Mouse (Mus musculus) forebrain, embryonic 12.5 days (tissue): ENCODE data around the gene Ulk4. TPM values are rescaled to one million over a fixed set of nuclear protein-coding genes. Genes with fewer than 3 reads are reported as not detected.

Experiments
- ATAC-seq: fragments of 200-750 bp; cut with Nextera tagmentation; 2 replicates; pipeline ENCODE4 v1.8.0; 2017; ENCODE audit warnings: moderate TSS enrichment; ENCODE audit not compliant: low FRiP score
- H3K27ac ChIP-seq: fragments of 300-500 bp; sonication (generic); 2 replicates; pipeline ENCODE4 v1.5.1; 2016; ENCODE audit warnings: mild to moderate bottlenecking
- H3K27me3 ChIP-seq: fragments of 300-500 bp; sonication (generic); 2 replicates; pipeline ENCODE4 v1.6.1; 2016; ENCODE audit warnings: mild to moderate bottlenecking
- H3K36me3 ChIP-seq: fragments of 300-500 bp; sonication (generic); replicated peaks from 2 replicates; pipeline ENCODE4 v1.6.1; 2016; ENCODE audit warnings: mild to moderate bottlenecking
- H3K4me1 ChIP-seq: fragments of 300-500 bp; sonication (generic); 2 replicates; pipeline ENCODE4 v1.6.1; 2016
- H3K4me2 ChIP-seq: fragments of 300-500 bp; sonication (generic); 2 replicates; pipeline ENCODE4 v1.6.1; 2016; ENCODE audit warnings: mild to moderate bottlenecking, moderate library complexity
- H3K4me3 ChIP-seq: fragments of 300-500 bp; sonication (generic); replicated peaks from 2 replicates; pipeline ENCODE4 v1.5.1; 2016; ENCODE audit warnings: mild to moderate bottlenecking
- H3K9ac ChIP-seq: fragments of 300-500 bp; sonication (generic); 2 replicates; pipeline ENCODE4 v1.6.1; 2016; ENCODE audit warnings: mild to moderate bottlenecking
- H3K9me3 ChIP-seq: fragments of 300-500 bp; sonication (generic); 2 replicates; pipeline ENCODE4 v1.6.1; 2016
- WGBS: fragments of 180-500 bp; shearing (Covaris S2); methylation state at CpG from one replicate; pipeline ENCODE4 v1.1.7; 2016; 5-methylcytosine and 5-hydroxymethylcytosine counted together
- polyA plus RNA-seq: library from polyadenylated mRNA; unstranded; fragments of >200 nt; fragmentation: Nextera tagmentation; extraction: Ambion mirVana; gene quantifications from 2 replicates; pipeline ENCODE4 v1.2.1, GENCODE M21; 2016

The Ulk4 gene
- polyA plus RNA-seq, 1 experiment from 2014 or later, result 179 TPM

- Histone ChIP-seq H3K4me3 (no peak overlapping the region), H3K4me2 (no peak overlapping the region), H3K9me3 (no peaks in the 10 kb centered on the region), H3K36me3 (no peaks in the 10 kb centered on the region), H3K4me1 (peaks cover 38% of the 10 kb centered on the region), H3K27me3 (no peaks in the 10 kb centered on the region), H3K9ac (no peak overlapping the region), H3K27ac (no peak overlapping the region)
- ATAC-seq, result no peak
- 88% methylated on average over 10 of the region's 10 CpGs for WGBS
Measured at GRCm38 (mm10) chr9:121080413-121080812, 196.6 kb downstream of the Ulk4 start.

- Histone ChIP-seq H3K9ac (no peak overlapping the region), H3K36me3 (no peaks in the 10 kb centered on the region), H3K27me3 (no peaks in the 10 kb centered on the region), H3K9me3 (no peaks in the 10 kb centered on the region), H3K4me3 (no peak overlapping the region), H3K4me2 (no peak overlapping the region), H3K27ac (0 out of 2 replicates have a peak overlapping the region, but pooled peaks have one; percentile 56), H3K4me1 (peaks cover 31% of the 10 kb centered on the region)
- 55% methylated on average over 9 of the region's 9 CpGs for WGBS
- ATAC-seq, result no peak; the same call in 1 of the 2 replicates
Measured at GRCm38 (mm10) chr9:121079388-121080088, 197.5 kb downstream of the Ulk4 start.

- no peak for ATAC-seq
- Histone ChIP-seq H3K36me3 (0 out of 2 replicates have a peak, but pooled peaks cover 3% of the 10 kb centered on the region), H3K9me3 (no peaks in the 10 kb centered on the region), H3K27me3 (no peaks in the 10 kb centered on the region; the same call in 1 of the 2 replicates), H3K27ac (no peak overlapping the region), H3K9ac (no peak overlapping the region), H3K4me2 (no peak overlapping the region), H3K4me1 (peaks cover 35% of the 10 kb centered on the region), H3K4me3 (no peak overlapping the region)
- 43% methylated on average over 12 of the region's 12 CpGs for WGBS
Measured at GRCm38 (mm10) chr9:121076291-121076690, 200.7 kb downstream of the Ulk4 start.

GRCm38 (mm10) chr9:121075246-121075645, 201.8 kb downstream of the Ulk4 start:
- Histone ChIP-seq H3K4me2 (no peak overlapping the region), H3K9ac (no peak overlapping the region), H3K4me3 (no peak overlapping the region), H3K36me3 (0 out of 2 replicates have a peak, but pooled peaks cover 3% of the 10 kb centered on the region), H3K27ac (no peak overlapping the region), H3K27me3 (no peaks in the 10 kb centered on the region; the same call in 1 of the 2 replicates), H3K9me3 (no peaks in the 10 kb centered on the region), H3K4me1 (peaks cover 35% of the 10 kb centered on the region)
- no peak for ATAC-seq
- WGBS, result 91% methylated on average over 4 of the region's 4 CpGs

- Histone ChIP-seq H3K9me3 (no peaks in the 10 kb centered on the region), H3K4me3 (no peak overlapping the region), H3K4me2 (no peak overlapping the region), H3K27ac (no peak overlapping the region), H3K4me1 (peaks cover 32% of the 10 kb centered on the region), H3K27me3 (no peaks in the 10 kb centered on the region; the same call in 1 of the 2 replicates), H3K9ac (no peak overlapping the region), H3K36me3 (0 out of 2 replicates have a peak, but pooled peaks cover 3% of the 10 kb centered on the region)
- ATAC-seq, result no peak
- WGBS, result 94% methylated on average over 3 of the region's 3 CpGs
Measured at GRCm38 (mm10) chr9:121074726-121075125, 202.3 kb downstream of the Ulk4 start.

GRCm38 (mm10) chr9:121072127-121072757, 204.8 kb downstream of the Ulk4 start:
- WGBS, result 28% methylated on average over 8 of the region's 8 CpGs
- H3K4me3 ChIP-seq, result no peak overlapping the region
- H3K27ac ChIP-seq, result 0 out of 2 replicates have a peak overlapping the region, but pooled peaks have one; percentile 3
- no peak overlapping the region for H3K4me2 ChIP-seq
- no peak overlapping the region for H3K9ac ChIP-seq
- H3K36me3 ChIP-seq, result 0 out of 2 replicates have a peak, but pooled peaks cover 3% of the 10 kb centered on the region
- H3K4me1 ChIP-seq, result peaks cover 28% of the 10 kb centered on the region
- H3K27me3 ChIP-seq, result no peaks in the 10 kb centered on the region; the same call in 1 of the 2 replicates
- no peak for ATAC-seq
- H3K9me3 ChIP-seq, result no peaks in the 10 kb centered on the region

- H3K4me1 ChIP-seq, result peaks cover 27% of the 10 kb centered on the region
- H3K27me3 ChIP-seq, result no peaks in the 10 kb centered on the region; the same call in 1 of the 2 replicates
- no peak for ATAC-seq
- H3K36me3 ChIP-seq, result 0 out of 2 replicates have a peak, but pooled peaks cover 3% of the 10 kb centered on the region
- H3K9ac ChIP-seq, result no peak overlapping the region
- H3K4me2 ChIP-seq, result no peak overlapping the region
- H3K27ac ChIP-seq, result 0 out of 2 replicates have a peak overlapping the region, but pooled peaks have one; percentile 3
- H3K9me3 ChIP-seq, result no peaks in the 10 kb centered on the region
- WGBS, result 70% methylated on average over 10 of the region's 10 CpGs
- H3K4me3 ChIP-seq, result no peak overlapping the region
Measured at GRCm38 (mm10) chr9:121071461-121072126, 205.4 kb downstream of the Ulk4 start.

GRCm38 (mm10) chr9:121071050-121071449, 205.9 kb downstream of the Ulk4 start:
- Histone ChIP-seq H3K36me3 (0 out of 2 replicates have a peak, but pooled peaks cover 3% of the 10 kb centered on the region), H3K4me2 (no peak overlapping the region), H3K27ac (no peak overlapping the region), H3K9ac (no peak overlapping the region), H3K27me3 (no peaks in the 10 kb centered on the region; the same call in 1 of the 2 replicates), H3K4me3 (no peak overlapping the region), H3K4me1 (peaks cover 21% of the 10 kb centered on the region), H3K9me3 (no peaks in the 10 kb centered on the region)
- no peak for ATAC-seq
- WGBS, result 90% methylated on average over 11 of the region's 11 CpGs

GRCm38 (mm10) chr9:121068115-121068514, 208.9 kb downstream of the Ulk4 start:
- Histone ChIP-seq H3K36me3 (no peaks in the 10 kb centered on the region), H3K9me3 (no peaks in the 10 kb centered on the region), H3K27me3 (peaks cover 5% of the 10 kb centered on the region; the same call in 1 of the 2 replicates), H3K4me2 (no peak overlapping the region), H3K4me1 (peaks cover 17% of the 10 kb centered on the region), H3K27ac (no peak overlapping the region), H3K9ac (no peak overlapping the region), H3K4me3 (no peak overlapping the region)
- no peak for ATAC-seq
- WGBS, result 83% methylated on average over 5 of the region's 5 CpGs

GRCm38 (mm10) chr9:121067043-121067442, 210.0 kb downstream of the Ulk4 start:
- WGBS, result 88% methylated on average over 10 of the region's 10 CpGs
- peaks cover 5% of the 10 kb centered on the region; the same call in 1 of the 2 replicates for H3K27me3 ChIP-seq
- peaks cover 17% of the 10 kb centered on the region for H3K4me1 ChIP-seq
- no peak overlapping the region for H3K9ac ChIP-seq
- H3K27ac ChIP-seq, result no peak overlapping the region
- no peaks in the 10 kb centered on the region for H3K9me3 ChIP-seq
- H3K4me3 ChIP-seq, result no peak overlapping the region
- no peak for ATAC-seq
- H3K4me2 ChIP-seq, result no peak overlapping the region
- no peaks in the 10 kb centered on the region for H3K36me3 ChIP-seq

- H3K4me1 ChIP-seq, result peaks cover 21% of the 10 kb centered on the region
- H3K27ac ChIP-seq, result no peak overlapping the region
- no peak overlapping the region for H3K4me3 ChIP-seq
- no peak for ATAC-seq
- H3K27me3 ChIP-seq, result peaks cover 5% of the 10 kb centered on the region; the same call in 1 of the 2 replicates
- no peak overlapping the region for H3K9ac ChIP-seq
- no peaks in the 10 kb centered on the region for H3K9me3 ChIP-seq
- H3K4me2 ChIP-seq, result no peak overlapping the region
- WGBS, result 77% methylated on average over 10 of the region's 10 CpGs
- no peaks in the 10 kb centered on the region for H3K36me3 ChIP-seq
Measured at GRCm38 (mm10) chr9:121065383-121065978, 211.5 kb downstream of the Ulk4 start.
